Mouse (Mus musculus) spleen, adult 2 months (tissue): ENCODE data around the gene B230118H07Rik. TPM values are rescaled to one million over a fixed set of nuclear protein-coding genes. Genes with fewer than 3 reads are reported as not detected.

Source experiments
- DNase-seq, 2 experiments: peaks; one replicate each; pipeline versions ENCODE4 v3.0.0 to v3.0.0-alpha.2; 2012 to 2021; ENCODE audit warnings: low spot score in 2 of 2, low read depth in 1 of 2
- H3K27ac ChIP-seq: fragments of 200-500 bp; 2 replicates; pipeline ENCODE4 v1.5.1; 2012; ENCODE audit warnings: low read length, inconsistent platforms; ENCODE audit not compliant: insufficient read depth
- H3K27me3 ChIP-seq: fragments of 200-500 bp; 2 replicates; pipeline ENCODE4 v1.6.1; 2012; ENCODE audit warnings: mild to moderate bottlenecking, moderate library complexity, low read length, inconsistent platforms; ENCODE audit not compliant: control insufficient read depth, insufficient read depth
- H3K36me3 ChIP-seq: fragments of 200-500 bp; 2 replicates; pipeline ENCODE4 v1.6.1; 2012; ENCODE audit warnings: mild to moderate bottlenecking, low read length, inconsistent platforms; ENCODE audit not compliant: control insufficient read depth, insufficient read depth
- H3K4me1 ChIP-seq: fragments of 200-500 bp; 2 replicates; pipeline ENCODE4 v1.6.1; 2011; ENCODE audit warnings: inconsistent platforms; ENCODE audit not compliant: control insufficient read depth, insufficient read depth, insufficient read length
- H3K4me3 ChIP-seq: fragments of 200-500 bp; 2 replicates; pipeline ENCODE4 v1.5.1; 2011; ENCODE audit warnings: mild to moderate bottlenecking, inconsistent platforms; ENCODE audit not compliant: insufficient read depth, insufficient read length; ENCODE audit errors: extremely low read depth
- CTCF ChIP-seq: fragments of 200-500 bp; IDR thresholded peaks from 2 replicates; pipeline ENCODE4 v1.5.1; 2011; ENCODE audit warnings: mild to moderate bottlenecking, inconsistent platforms; ENCODE audit not compliant: insufficient read depth, insufficient read length, insufficient replicate concordance; ENCODE audit errors: extremely low read depth
- POLR2A ChIP-seq: fragments of 200-500 bp; IDR thresholded peaks from 2 replicates; pipeline ENCODE4 v1.6.1; 2011; ENCODE audit warnings: low read depth, low read length, inconsistent platforms
- WGBS: fragments of 180-500 bp; shearing (Covaris S2); methylation state at CpG from one replicate; pipeline ENCODE4 v1.1.7; 2018; 5-methylcytosine and 5-hydroxymethylcytosine counted together
- polyA plus RNA-seq: library from polyadenylated mRNA; depleted of rRNA; stranded (reverse); fragments of >200 nt; gene quantifications from 2 replicates; pipeline ENCODE4 v1.2.3, GENCODE M21; 2012

B230118H07Rik gene
- polyA plus RNA-seq, 1 experiment = 0.54 TPM

DNA sequence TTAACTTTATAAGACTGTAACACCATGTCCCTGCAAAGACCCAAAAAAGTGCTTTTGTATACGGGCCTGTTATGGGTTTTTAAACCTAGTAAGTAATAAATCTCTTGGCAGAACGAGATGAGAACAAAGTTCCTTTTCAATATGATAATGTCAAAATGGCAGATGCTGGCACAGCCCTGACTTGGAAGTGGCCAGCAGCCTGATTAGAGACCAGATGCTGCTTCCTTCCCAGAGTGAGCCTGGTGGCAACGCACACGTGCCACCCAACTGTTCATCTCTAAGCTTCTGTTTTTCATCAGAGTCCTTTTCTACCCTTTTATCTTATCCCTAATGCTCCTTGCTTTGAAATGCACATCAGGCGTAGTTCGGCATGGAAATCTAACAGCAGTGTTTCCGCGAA lies 58.0 kb downstream of the B230118H07Rik start:
- WGBS = 77% methylated on average over 8 of the region's 8 CpGs
- TF ChIP-seq CTCF (no peak), POLR2A (no peak)

DNA sequence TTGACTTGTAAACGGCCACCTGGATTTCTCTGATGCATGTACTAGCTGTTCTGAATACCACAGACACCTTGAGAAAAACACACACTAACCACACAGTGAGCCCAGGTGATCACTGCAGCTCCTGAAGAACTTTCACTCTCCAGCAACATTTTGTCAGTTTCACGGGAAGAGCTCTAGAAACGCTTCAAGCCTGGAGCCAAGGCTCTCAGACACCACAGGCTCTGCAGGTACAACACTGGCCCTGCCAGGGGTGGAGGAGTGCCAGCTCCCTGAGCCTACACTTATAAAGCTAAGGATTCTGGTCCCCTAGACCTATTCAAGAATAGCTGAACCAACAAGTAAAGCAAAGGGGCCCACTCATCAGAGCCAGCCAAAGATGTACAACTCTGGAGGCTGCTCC lies 67.9 kb downstream of the B230118H07Rik start:
- no peak for DNase-seq
- Histone ChIP-seq H3K36me3 (no peaks in the 10 kb centered on the region), H3K4me1 (no peaks in the 10 kb centered on the region), H3K27ac (no peak overlapping the region), H3K4me3 (no peak overlapping the region), H3K27me3 (no peaks in the 10 kb centered on the region)
- 73% methylated on average over 3 of the region's 3 CpGs for WGBS
- TF ChIP-seq POLR2A = no peak
- no peak for TF ChIP-seq CTCF

More for the DNA sequence above, 58.0 kb downstream of the B230118H07Rik start:
- H3K4me1 ChIP-seq = no peaks in the 10 kb centered on the region
- no peak overlapping the region for H3K4me3 ChIP-seq
- no peak overlapping the region for H3K27ac ChIP-seq
- no peaks in the 10 kb centered on the region for H3K27me3 ChIP-seq
- H3K36me3 ChIP-seq = no peaks in the 10 kb centered on the region
- DNase-seq = no peak

DNA sequence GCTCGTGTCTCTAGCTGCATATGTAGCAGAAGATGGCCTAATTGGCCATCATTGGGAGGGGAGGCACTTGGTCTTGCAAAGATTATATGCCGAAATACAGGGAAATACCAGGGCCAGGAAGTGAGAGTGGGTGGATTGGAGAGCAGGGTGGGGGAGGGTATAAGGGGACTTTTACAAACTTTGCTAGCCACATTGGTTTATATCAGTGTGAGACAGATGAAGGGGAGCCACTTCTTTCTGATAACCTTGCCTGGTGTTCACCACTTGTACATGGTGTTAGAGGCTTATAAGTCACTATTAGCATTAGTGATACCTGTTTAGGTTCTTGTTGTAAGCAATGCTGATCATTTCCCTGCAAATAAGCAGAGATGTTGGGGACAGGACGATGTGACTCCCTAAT lies 68.4 kb downstream of the B230118H07Rik start:
- Histone ChIP-seq H3K27me3 (no peaks in the 10 kb centered on the region), H3K36me3 (no peaks in the 10 kb centered on the region), H3K4me1 (no peaks in the 10 kb centered on the region), H3K4me3 (no peak overlapping the region), H3K27ac (no peak overlapping the region)
- DNase-seq = no peak
- TF ChIP-seq POLR2A (no peak), CTCF (no peak)
- WGBS = 70% methylated on average over 3 of the region's 3 CpGs

DNA sequence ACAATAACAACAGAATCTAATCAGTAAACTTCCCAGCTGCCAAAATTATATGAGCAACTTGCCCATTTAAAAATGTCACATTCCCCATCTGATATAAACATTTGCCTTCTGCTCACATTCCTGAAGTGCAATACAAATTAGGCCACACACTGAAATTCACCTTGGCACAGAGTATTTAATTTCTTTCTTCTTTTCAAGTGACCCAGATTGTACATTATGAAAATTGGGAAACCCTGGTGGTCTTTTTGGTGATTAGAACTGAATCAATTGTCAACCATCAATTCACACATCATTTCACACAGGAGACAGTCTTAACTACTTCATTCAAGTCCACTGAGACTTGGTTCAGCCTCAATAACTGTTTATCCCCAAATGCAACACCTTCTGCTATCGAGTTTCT lies 68.9 kb downstream of the B230118H07Rik start:
- H3K4me3 ChIP-seq = no peak overlapping the region
- 54% methylated on average over 1 of the region's 1 CpGs for WGBS
- DNase-seq = no peak
- H3K4me1 ChIP-seq = no peaks in the 10 kb centered on the region
- TF ChIP-seq CTCF = no peak
- no peak for TF ChIP-seq POLR2A
- H3K27me3 ChIP-seq = no peaks in the 10 kb centered on the region
- H3K27ac ChIP-seq = no peak overlapping the region
- no peaks in the 10 kb centered on the region for H3K36me3 ChIP-seq

DNA sequence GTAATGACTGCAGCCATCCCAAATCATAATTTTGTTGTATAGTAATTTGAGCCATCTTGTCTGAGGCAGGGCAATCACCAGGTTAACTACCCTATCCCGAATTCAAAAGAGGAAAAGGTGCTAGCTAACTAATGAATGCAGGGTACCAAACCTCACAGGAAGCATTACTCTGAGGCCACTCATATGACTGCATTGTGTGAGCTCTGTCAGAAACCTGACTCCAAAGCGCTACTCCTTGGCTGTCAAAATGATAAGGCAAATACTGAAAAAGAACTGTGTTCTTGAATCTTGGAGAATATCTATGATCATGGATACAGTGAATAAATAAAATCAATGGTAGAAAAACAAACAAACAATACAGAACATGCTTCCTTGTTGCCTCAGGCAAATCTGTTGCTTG lies 69.3 kb downstream of the B230118H07Rik start:
- Histone ChIP-seq H3K36me3 (no peaks in the 10 kb centered on the region), H3K4me3 (no peak overlapping the region), H3K27me3 (no peaks in the 10 kb centered on the region), H3K4me1 (no peaks in the 10 kb centered on the region), H3K27ac (no peak overlapping the region)
- TF ChIP-seq POLR2A (no peak), CTCF (no peak)
- DNase-seq = no peak
- WGBS = 80% methylated on average over 2 of the region's 2 CpGs

DNA sequence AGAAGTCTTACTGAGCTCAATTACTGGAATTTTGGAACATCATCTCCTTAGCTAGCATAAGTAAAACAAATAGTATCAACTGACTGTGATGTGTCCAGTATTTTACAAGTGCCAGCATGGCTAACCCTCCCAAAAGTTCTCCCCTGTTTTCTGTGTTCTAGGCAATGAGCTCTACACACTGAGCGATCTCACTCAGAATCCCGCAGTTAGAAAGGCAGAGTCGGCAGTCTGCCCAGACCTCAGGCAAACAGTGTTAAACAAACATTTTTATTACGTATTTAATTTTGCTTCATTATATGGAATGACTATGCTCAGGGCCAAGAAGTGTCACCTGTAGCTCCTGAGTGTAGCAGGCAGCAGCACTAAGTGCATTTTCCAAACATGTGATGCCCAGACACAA lies 72.1 kb downstream of the B230118H07Rik start:
- no peaks in the 10 kb centered on the region for H3K4me1 ChIP-seq
- H3K27ac ChIP-seq = no peak overlapping the region
- no peak overlapping the region for H3K4me3 ChIP-seq
- 90% methylated on average over 4 of the region's 4 CpGs for WGBS
- no peak for DNase-seq
- TF ChIP-seq POLR2A = no peak
- no peak for TF ChIP-seq CTCF
- H3K27me3 ChIP-seq = no peaks in the 10 kb centered on the region
- H3K36me3 ChIP-seq = no peaks in the 10 kb centered on the region

DNA sequence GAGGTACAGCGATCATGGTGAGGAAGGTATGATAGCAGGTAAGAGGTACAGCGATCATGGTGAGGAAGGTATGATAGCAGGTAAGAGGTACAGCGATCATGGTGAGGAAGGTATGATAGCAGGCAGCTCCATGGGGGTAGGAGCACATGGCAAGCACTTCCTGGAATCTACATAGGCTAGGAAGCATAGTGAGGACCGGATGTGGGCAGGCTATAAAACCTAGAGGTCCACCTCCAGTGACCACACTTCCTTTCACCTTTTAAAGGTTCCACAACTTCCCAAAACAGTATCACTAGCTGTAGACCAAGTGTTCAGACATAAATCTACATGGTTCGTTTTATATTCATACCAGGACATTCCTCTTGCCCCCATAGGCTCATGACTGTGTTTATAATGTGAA lies 80.1 kb downstream of the B230118H07Rik start:
- Histone ChIP-seq H3K27me3 (no peaks in the 10 kb centered on the region), H3K27ac (no peak overlapping the region), H3K4me3 (no peak overlapping the region), H3K4me1 (no peaks in the 10 kb centered on the region), H3K36me3 (no peaks in the 10 kb centered on the region)
- TF ChIP-seq CTCF (no peak), POLR2A (no peak)
- DNase-seq = no peak
- 65% methylated on average over 4 of the region's 5 CpGs for WGBS
